Mouse (Mus musculus) yolk sac, embryonic 10.5 days (tissue): ENCODE data around the gene Dnmbp.

Experiments used
- DNase-seq: peaks from one replicate; pipeline ENCODE4 v3.0.0-alpha.2; 2017; ENCODE audit warnings: low spot score

The Dnmbp gene

DNA sequence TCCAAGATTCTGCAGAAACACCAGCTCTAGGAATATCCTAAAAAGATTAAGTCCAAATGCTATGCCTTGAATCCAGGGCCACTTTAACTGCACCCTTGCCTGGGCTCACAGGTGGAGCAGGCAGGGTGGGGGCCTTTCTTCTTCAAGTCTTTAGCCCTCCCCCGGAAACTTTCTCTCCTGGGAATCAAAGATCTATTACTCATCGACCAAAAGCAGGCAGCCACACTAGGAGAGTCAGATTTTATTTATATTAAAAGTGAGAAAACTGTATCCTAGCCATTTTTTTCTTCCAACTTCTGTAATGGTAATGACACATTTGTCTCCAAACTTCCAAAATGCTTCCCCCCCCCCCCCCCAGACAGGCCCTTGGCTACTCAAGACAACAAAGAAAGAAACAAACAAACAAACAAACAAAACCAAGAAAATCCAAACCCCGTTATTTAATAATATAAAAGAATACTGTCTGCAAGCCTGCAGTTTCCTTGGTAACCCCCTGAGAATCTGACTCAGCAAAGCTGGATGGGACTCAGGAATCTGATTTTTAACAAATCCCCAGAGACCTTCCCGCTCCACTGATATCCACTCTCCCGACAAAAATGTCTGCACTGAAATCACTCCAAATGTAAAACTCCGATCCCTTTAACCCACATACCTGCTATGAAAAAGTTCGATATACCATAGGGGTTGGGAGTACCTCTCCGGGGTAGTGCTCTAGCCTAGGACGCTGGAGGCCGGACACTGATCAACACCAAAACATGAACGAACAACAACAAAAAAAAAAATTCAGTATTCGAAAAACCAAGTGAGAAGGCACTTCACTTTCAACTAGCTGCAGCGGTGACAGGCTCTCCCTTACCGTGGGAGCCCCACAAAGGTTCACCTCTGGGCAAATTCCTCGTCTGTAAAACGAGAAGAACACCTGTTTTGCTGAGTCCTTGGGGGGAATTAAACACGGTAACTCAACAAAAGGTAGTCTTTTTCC is 61.6 kb downstream of the Dnmbp start:
- no peak for DNase-seq

DNA sequence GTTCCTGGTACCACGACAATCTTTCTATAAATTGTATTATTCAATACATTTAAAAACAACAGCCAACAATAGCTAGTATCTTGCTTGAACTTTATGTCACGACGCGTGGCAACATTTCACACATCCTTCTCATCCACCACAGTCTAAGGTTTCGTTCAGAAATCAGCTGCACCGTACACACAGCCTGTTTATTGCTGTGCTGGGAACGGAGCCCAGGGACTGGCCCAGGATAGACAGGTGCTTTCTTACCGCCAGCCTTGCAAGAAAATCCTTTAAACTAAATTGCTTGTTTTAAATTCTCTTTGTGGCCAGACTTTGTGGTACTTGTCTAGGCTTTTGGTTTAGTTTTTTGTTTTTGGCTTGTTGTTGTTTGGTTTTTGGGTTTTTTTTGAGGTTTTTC is 62.6 kb downstream of the Dnmbp start:
- DNase-seq, result no peak

DNA sequence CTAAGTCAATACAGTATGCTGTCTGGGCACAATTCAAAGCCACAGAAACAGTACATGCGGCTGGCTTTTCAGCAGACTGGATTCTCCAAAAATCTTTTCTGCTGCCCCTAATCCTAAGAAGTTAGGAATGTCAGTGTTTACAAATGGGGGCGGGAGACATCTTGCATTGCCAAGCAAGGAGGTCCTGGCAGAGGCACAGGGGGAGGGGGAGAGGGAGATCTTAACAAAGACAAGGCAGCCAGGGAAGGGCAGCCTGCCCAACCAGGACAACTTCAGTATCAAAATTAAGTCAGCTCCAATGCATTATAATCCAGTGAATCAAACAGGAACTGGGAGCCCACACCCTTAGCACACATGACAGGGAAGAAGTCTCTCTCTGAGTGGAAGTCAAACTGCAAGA is 64.0 kb downstream of the Dnmbp start:
- peak; percentile 37 for DNase-seq

DNA sequence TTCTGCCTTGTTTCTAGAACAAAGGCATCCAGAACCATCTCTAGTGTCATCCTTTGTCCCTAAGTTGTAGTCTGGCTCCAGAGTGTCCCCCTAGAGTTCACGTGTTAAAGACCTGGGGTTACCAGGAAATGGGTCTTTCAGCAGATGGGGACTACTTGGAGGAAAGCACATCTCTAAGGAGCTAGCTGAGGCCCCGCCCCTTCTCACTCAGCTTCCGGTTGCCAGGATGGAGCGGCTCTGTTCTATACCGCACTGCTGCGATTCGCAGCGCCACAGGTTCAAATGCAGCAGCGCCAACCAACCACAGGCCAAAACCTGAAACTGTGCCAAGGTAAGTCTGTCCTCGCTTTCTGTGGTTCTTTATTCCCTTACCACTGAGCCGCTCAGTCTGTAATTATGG is 65.6 kb downstream of the Dnmbp start:
- no peak for DNase-seq

DNA sequence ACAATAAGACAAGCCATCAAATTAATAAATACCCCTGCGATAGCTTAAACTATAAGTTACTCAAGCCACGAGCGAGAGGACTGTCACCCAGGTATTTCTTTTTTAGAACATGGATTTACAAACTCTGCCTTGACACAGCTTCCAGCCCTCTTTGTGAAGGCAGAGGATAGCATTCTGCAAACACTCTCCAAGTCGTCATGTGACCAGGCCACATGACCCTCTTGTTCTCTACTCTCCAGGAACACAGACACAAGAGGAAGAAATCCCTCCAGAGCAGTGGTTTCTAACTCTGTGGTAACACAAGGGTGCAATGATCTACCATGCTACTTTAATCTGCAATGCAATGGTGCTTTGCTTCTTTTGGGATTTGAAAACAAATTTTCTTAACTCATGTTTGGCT is 69.6 kb downstream of the Dnmbp start:
- DNase-seq, result no peak

DNA sequence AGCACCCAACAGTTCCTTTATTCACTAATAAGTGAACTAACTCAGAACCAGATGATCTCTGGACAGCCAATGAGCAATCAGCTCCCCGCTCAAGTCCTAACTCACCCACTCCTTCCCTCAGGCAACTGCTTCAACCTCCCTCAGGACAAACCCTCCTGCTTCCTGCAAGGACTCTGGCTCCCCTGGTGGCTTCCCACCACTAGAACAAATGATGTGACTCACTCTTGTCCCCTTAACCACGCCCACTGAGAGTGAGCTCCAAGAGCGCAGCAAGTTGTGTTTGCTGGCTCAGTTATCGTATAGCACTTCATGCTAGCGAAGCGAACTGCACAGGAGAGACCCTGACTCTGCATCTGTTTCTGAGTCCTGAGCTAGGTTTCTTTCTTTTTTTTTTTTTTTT is 82.6 kb downstream of the Dnmbp start:
- no peak for DNase-seq

DNA sequence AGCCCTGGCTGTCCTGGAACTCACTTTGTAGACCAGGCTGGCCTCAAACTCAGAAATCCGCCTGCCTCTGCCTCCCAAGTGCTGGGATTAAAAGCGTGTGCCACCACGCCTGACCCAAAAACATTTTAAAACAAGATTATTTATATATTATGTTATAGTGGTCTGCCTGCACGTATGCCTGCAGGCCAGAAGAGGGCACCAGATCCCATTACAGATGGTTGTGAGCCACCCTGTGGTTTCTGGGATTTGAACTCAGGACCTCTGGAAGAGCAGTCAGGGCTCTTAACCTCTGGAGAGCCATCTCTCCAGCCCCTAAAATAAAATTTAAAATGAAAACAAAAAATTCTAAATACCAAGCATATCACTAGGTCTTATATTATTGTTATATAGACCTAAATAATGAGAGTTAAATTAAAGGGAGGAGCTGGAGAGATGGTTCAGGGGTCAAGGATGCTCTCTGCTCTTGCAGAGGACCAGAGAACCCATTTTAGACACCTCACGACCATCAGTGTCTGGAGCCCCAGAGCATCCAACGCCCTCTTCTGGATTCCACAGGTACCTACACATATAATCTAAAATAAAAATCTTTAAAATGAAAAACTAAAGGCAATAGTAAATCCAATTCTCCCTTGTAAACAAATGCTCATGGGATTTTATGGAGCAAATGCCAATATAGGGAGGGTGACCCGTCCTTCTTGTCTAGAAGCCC is 87.0 kb downstream of the Dnmbp start:
- DNase-seq, result no peak

DNA sequence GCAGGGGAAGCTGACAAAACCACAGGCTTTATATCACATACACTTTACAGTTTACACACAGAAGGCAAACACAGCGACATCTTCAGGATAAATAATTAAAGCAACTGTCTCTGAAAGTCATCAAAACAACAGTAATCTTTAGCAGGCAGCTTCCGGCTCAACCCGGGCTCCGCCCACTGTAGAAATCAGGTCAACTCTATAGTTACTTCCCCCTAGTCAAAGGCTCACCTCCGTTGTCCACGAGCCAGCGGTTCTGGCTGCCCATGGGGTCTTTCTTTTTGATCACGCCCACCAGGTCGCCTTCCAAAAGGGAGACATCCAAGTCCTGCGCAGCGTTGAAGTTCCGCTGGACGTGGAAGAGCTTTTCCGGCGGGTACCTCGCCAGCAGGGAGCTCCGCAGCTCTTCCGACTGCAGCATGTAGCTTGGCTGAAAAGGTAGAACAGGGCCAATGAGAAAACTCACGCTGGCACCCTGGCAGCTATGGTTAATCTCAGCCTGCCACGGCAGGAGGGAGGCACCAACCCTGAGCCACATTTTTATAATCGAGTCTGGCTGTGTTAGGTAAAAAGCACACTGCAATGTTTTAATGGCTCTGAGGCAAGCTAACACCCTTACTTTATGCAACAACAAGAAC is 87.9 kb downstream of the Dnmbp start:
- no peak for DNase-seq

DNA sequence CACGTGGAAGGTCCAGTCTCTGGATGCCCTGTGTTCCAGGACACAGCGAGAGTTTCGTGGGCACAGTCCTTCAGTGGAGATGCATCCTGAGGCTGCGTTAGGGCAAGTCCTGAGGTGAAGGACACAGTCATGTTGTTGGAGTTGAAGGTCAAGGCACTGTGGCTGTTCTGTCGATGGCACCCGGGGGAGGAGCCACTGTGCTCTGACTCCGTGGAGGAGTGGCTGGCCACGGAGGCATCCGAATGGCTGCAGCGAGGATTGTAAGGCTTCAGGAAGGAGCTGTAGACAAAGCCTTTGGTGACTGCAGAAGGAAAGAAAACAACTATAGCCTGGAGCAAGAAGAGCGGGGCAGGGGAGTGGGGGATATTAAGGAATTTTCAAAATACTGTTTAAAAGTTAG is 90.0 kb downstream of the Dnmbp start:
- DNase-seq, result no peak

DNA sequence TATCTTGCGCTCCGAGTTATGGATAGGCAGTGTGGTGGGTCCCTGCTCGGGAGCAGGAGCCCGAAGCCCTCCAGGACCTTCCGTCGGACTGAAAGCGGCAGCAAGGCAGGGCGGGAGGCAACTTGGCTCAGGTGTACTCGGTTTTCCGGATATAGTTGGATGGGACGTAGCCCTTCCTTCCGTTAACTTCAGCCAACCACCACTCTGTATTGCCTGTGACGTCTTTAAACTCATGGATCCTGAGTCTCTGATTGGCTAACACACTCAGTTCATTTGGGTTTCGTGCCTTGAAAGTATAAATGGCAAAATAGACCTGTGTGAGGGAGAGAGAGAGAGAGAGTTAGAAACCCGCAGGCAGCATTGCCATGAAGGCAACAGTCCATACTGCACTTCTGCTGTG is 92.0 kb downstream of the Dnmbp start:
- DNase-seq, result no peak

DNA sequence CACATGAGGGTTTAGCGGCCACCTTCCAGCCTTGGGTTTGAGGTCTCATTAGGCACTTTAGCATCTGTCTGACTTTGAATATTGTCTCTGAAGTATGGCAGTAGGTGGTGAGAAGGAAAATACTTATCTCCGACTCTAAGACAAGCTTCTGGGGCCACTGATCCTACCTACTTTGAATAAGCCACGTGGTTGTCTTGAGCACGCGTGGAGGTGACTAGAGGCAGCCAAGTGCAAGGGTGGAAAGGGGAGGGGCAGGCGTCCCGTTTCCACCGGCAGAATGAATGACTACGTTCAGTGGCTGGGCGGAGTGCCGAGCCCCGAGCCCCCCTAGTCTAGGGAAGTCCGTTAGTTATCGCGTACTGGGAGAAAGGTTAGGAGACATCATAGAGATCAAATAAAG is 92.9 kb downstream of the Dnmbp start:
- DNase-seq, result no peak

DNA sequence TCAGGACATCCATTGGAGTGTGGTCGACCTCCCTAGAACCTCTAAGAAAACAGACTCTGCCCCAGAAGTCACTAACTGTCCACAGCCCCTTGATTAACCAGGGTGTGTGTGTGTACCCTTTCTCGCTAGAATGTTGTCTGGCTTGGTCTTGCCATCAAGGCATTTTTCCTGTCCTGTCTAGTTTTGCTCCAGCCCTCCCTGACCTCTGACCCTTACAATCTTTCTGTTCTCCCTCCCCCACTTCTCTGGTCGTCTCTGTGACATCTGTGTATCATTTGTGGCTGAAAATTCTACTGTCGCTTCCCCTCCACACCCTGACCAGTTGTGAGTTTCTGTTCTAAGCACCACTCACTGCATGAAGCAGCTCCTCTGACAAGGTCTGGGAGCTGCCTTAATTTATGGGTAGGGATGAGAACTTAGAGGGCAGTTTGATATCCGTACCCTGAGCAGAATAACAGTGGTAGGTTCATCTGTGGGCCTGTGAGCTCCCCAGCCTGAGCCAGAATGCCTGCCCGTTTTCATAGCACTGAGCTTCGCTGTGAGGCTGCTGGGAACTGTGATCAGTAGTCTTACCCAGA is 94.6 kb downstream of the Dnmbp start:
- DNase-seq, result peak; percentile 74

DNA sequence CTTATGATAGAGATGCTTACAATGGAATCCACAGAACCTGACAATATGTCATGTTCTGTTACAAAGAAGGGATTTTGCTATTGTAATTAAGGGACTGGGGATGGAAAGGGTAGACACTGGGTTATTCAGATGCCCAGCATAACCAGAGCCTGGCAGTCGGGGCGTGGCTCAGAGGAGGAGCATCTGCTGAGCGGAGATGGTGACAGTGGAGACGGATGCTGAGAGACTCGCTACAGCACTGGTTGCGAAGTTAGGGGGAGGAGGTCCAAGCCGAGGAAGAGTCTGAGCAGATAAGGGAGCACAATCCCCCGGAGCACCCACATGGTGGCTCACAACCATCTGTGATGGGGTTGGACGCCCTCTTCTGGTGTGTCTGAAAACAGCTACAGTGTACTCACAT is 96.8 kb downstream of the Dnmbp start:
- DNase-seq, result no peak

DNA sequence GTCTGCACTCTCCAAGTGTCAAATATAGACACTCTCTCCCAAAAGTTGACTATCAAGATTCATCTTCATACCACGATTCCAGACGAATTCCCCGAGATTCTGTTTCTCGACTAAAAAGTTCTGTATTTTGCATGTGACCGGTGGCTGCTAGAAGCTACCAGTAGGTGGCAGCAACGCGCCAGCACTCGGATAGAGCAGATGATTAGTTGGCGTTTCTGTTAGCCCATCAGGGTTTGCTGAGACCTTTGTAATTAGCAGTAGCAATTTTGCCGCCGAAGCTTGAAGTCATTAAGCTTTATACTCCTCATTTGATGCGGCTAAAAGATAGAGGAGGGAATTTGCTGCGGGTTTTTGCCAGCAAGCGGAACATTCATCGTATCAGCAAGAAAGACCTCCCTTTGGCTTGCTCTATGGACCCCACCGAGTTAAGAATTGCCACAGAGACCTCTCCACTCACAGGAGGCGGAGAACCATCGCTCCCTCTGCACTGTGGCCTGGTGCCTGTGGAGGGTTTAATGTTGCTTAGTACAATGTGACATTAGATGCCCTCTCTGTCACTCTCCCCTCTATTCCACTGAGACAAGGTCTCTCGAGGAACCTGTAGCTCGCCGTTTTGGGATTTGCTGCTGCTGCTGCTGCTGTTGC is 107.4 kb downstream of the Dnmbp start:
- DNase-seq, result peak; percentile 56

DNA sequence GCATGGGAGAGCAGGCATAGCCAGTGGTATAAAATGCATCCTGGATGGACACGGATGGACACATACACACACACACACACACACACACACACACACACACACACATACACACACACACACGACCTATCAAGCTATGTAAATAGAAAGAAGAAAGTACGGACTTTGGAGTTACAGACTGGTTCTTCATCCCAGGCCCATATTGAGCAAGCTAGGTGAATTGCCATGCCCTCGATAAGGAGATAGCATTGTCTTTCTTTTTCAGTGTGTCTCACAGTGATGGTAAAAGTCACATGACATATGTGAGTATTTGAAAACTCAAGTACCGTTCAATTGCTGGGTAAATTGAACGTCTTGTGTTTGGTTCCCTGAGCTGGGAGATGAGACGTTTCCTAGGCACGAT is 113.1 kb downstream of the Dnmbp start:
- no peak for DNase-seq

DNA sequence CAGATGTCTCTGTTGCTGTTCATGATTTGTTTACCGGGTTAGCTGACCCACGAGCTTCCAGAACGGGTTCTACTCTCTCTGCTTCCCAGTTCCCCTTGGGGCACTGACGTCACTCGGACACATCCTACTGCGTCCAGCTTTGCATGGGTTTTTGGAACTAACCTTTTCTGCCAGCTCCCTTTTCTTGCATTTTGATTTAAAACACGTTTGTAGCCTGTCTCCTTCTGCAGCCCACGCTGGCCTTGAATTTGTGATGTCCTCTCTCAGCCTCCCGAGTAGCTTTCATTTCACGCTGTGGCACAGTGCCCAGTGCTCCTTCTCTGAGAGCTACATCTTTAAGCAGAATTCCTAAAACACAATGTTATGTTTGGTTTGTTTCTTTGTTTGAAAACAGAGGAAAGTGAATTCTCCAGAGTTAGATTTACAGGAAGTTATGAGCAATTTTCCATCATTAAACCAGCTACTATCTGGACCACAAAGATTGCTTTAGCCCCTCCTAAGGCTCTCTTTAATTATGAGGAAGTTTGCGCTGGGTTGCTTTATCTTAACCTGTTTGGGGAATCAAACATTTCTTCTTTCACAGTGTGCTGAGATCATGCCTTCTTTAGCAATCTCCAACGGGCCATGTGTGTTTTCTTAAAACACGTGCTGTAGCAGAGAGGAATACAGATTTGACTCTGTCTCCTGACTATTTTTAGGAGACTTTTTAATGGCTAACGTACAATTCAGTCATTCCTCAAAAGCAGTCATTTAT is 124.2 kb downstream of the Dnmbp start:
- DNase-seq, result no peak

DNA sequence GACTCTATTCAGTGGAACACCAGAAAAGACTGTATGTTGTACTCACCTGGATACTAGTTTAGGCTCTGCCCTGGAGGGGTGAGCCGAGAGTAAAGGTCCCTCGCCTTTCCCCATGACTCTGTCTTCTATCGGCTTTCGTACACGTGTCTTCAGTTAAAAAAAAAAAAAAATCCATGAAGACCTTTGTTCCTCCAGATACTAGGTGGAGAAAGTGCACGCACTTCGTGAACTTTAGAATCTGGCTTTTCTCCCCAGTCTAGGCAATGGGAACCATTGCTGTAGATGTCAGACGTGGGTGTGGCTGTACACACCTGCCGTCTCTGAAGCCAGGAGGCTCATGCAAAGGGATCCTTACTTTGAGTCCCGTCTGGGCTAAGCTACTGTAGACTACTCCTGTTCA is 126.7 kb downstream of the Dnmbp start:
- DNase-seq, result peak; percentile 47

DNA sequence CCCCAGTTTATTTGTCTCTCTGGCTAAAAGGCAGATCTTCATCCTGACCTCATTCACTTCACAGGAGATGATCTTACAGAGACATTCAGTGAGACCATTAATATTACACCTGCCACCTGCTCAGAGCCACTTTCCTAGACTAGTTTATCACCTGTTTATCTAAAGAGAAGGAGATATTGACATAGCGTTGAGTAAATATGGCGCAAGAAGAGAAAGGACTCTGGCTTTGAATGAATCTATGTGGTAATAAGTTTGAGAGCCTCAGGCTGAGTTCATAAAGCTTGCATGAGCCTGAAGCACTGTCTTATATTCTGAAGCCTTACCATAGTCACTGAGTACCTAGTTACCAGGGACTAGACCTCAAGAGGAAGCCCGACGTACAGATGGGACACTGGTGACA is 128.6 kb downstream of the Dnmbp start:
- no peak for DNase-seq

DNA sequence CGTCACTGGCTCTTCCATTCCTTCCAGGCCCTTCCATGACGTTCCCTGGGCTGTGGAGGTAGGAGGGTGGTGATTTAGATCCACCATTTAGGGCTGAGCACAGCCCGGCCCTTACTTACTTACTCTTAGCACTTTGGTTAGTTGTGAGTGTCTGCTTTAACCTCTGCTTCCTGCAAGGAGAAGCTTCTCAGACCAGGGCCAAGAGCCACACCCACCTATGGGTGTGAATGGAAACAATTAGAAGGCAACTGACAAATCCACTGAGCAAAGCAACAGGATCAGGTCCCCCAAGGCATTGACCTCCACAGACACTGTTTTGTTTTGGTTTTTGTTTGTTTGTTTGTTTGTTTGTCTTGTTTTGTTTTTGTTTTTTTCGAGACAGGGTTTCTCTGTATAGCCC is 130.7 kb downstream of the Dnmbp start:
- DNase-seq, result no peak

DNA sequence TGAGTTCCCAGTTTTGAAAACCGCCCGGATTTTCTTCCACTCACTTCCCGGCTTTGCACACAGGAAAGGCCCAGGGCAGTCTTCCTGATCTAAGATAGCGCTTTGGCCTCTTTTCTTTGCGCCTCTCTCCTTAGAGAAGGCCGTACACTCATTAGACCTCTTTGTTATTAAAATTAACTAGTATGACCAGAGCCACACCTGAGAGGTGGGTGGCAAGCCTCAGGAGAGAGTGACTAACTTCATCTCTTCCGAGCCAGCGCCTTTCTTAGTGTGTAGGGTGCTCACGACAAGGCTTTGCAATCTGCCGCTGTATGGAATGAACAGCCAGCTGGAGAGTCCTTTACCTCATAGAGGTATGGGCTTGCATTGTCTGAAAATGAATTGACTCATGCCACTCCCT is 136.1 kb downstream of the Dnmbp start:
- no peak for DNase-seq

DNA sequence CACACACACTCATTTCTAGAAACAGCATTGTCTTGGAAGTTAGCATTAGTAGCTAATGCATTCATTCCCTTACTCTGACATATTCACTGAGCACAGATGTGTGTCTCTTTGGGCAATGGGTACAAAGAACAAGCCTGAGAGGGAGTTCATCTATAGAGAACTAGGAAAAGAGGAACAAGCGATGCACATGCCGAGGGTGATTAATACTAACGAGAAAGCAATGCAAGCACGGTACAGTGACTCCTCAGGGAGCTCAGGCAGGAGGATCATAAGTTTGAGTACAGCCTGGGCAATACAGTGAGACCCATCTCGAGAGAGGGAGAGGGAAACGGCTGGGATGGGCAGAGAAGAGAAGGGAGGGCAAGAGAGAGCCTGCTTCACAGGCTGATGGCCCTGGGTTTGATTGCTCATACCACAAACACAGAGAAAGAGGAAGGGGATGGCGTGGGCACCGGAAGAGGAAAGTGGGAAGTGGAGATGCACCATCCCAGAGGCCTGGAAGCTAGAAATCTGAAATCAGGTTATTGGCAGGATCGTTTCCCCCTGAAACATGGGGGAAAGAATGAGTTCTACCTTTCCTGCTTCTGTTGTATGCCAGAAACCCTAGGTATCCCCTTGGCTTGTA is 138.5 kb downstream of the Dnmbp start:
- no peak for DNase-seq
